Comparison of ENCODE assay signal across 20 mouse cellular contexts in genomic region chr1:182937486-182938120, GRCm38 (mm10). TPM values are rescaled to one million over a fixed set of nuclear protein-coding genes. Genes with fewer than 3 reads are reported as not detected.
A peak's percentile ranks its signal among the peaks of the same experiment; 100 is the strongest.
DNase-seq lines count a peak whose midpoint lies in the region; ATAC-seq and TF ChIP-seq lines count a peak whose summit lies in the region.
"Had no signal": no experiment of that assay in that cellular context is flagged by ENCODE, and none has a peak within 500 bp of the region (broad histone marks: within the 10 kb centered on the region; RNA-seq: fewer than 3 reads in every experiment).

No protein-coding gene starts in this region.

- TF ChIP-seq CTCF in brain, embryonic 14.5 days (IDR thresholded peaks at IDR 0.05; ENCODE audit: borderline replicate concordance, extremely low read depth, insufficient read depth, insufficient read length) = no peak

- no peak for TF ChIP-seq POLR2A in brain, embryonic 14.5 days (IDR thresholded peaks at IDR 0.05; ENCODE audit: borderline replicate concordance, extremely low read depth, insufficient read depth, insufficient read length, poor library complexity, severe bottlenecking)

- DNase-seq in heart, adult 11 months = peak; percentile 94
- no peak for DNase-seq in heart, adult 8-10 months (ENCODE audit: low spot score)
- peak; percentile 53 for DNase-seq in brain, embryonic 14.5 days (ENCODE audit: low read depth)
- no peak for DNase-seq in retina, embryonic 14.5 days (ENCODE audit: low spot score)
- DNase-seq: adrenal gland, adult 2 months; adrenal gland, postnatal 14 days; cerebellum, adult 11-12 months; cerebellum, adult 8-10 months; cerebellum, postnatal 10 days; gastrocnemius, postnatal 25 days; heart, postnatal 10 days; heart, postnatal 36 days had no signal

- 0 out of 2 replicates have a peak, but pooled peaks have one; percentile 29 for ATAC-seq in common myeloid progenitor, adult 5-6 weeks (replicated peaks; ENCODE audit: low read depth, poor library complexity, severe bottlenecking)
- 0 out of 2 replicates have a peak, but pooled peaks have one; percentile 17 for ATAC-seq in megakaryocyte progenitor cell, adult 5-6 weeks (replicated peaks; ENCODE audit: poor library complexity)
- ATAC-seq: CD4-positive, CD25-positive, alpha-beta regulatory T cell, adult 4 months; forebrain, embryonic 14.5 days; hindbrain, embryonic 16.5 days; intestine, postnatal 0 days had no signal

RNA-seq across cellular contexts. Expression of gene Tlr5, which starts 17.0 kb away (rescaled TPM):
- total RNA-seq in heart, adult 8-10 months (2022) = 1 to 10 TPM in 2 of 4 experiments, under 1 TPM in 2; 0.69 to 1.1 (median 0.99) TPM
- polyA plus RNA-seq in brain, embryonic 14.5 days (2012; rRNA removed) = 0.61 and 0.64 TPM in 2 replicates
- not detected in 2 replicates for total RNA-seq in common myeloid progenitor, adult 5-6 weeks (2017)
- 0.57 and 2.2 TPM in 2 replicates for total RNA-seq in megakaryocyte progenitor cell, adult 5-6 weeks (2015)
- total RNA-seq in megakaryocyte progenitor cell, adult 5-6 weeks (2017) = 0.50 TPM in 1 of 2 replicates, not detected in the other
- total RNA-seq: MEL had no signal
- polyA plus RNA-seq: C2C12 had no signal

Comparison
In these comparisons a context has a peak if more than half of its experiments do, and no peak if none do; other contexts are left out.
1. DNase-seq: peak in heart, adult 11 months (single experiment) and brain, embryonic 14.5 days (single experiment); none in heart, adult 8-10 months (single experiment) and retina, embryonic 14.5 days (single experiment).